ENCODE assay signal across 8 mouse cellular contexts in genomic region chr1:175491861-175492682, GRCm38 (mm10). TPM values are rescaled to one million over a fixed set of nuclear protein-coding genes. Genes with fewer than 3 reads are reported as not detected.
A peak's percentile ranks its signal among the peaks of the same experiment; 100 is the strongest.
DNase-seq lines count a peak whose midpoint lies in the region; ATAC-seq lines count a peak whose summit lies in the region.

TSS of gene Rgs7 (minus strand) at chr1:175492500.

- peaks cover 4% of the 10 kb centered on the region; the same call in 1 of the 2 replicates for H3K27me3 ChIP-seq in hindbrain, embryonic 11.5 days (ENCODE audit: control insufficient read depth, insufficient read depth, low read length)
- H3K27me3 ChIP-seq in lung, embryonic 16.5 days (ENCODE audit: control insufficient read depth, insufficient read depth, low read depth, low read length) = peaks cover 24% of the 10 kb centered on the region

- peak within 1 kb of the TSS; percentile 71 for H3K4me3 ChIP-seq in hindbrain, embryonic 11.5 days (ENCODE audit: low read depth, low read length)
- H3K4me3 ChIP-seq in lung, embryonic 16.5 days (ENCODE audit: low read length) = peak within 1 kb of the TSS; percentile 59

- no peaks in the 10 kb centered on the region for H3K9me3 ChIP-seq in hindbrain, embryonic 11.5 days (ENCODE audit: control insufficient read depth, low read length)
- H3K9me3 ChIP-seq in lung, embryonic 16.5 days (ENCODE audit: control insufficient read depth, low read length) = no peaks in the 10 kb centered on the region

- ATAC-seq in hindbrain, embryonic 11.5 days (ENCODE audit: low FRiP score) = peak; percentile 95
- peak; percentile 91 for ATAC-seq in lung, embryonic 16.5 days (ENCODE audit: low read depth)

- H3K4me1 ChIP-seq in hindbrain, embryonic 11.5 days (replicated peaks; ENCODE audit: control insufficient read depth, insufficient read depth, low read length) = no peaks in the 10 kb centered on the region
- no peaks in the 10 kb centered on the region; the same call in 1 of the 2 replicates for H3K4me1 ChIP-seq in lung, embryonic 16.5 days (replicated peaks; ENCODE audit: control insufficient read depth, insufficient read depth, low read length)

- peak within 1 kb of the TSS; percentile 79 for H3K9ac ChIP-seq in hindbrain, embryonic 11.5 days (ENCODE audit: low read depth, low read length)
- H3K9ac ChIP-seq in lung, embryonic 16.5 days (ENCODE audit: low read length) = peak within 1 kb of the TSS; percentile 32

- H3K4me2 ChIP-seq in hindbrain, embryonic 11.5 days (replicated peaks; ENCODE audit: low read depth, low read length) = peak within 1 kb of the TSS; percentile 91
- peak within 1 kb of the TSS; percentile 99 for H3K4me2 ChIP-seq in lung, embryonic 16.5 days (ENCODE audit: low read depth, low read length)

- H3K36me3 ChIP-seq in hindbrain, embryonic 11.5 days (ENCODE audit: control insufficient read depth, insufficient read depth, low read length) = no peaks in the 10 kb centered on the region
- H3K36me3 ChIP-seq in lung, embryonic 16.5 days (ENCODE audit: control insufficient read depth, insufficient read depth, low read length) = no peaks in the 10 kb centered on the region

- peak within 1 kb of the TSS; percentile 76 for H3K27ac ChIP-seq in hindbrain, embryonic 11.5 days (ENCODE audit: low read depth, low read length)
- no peak within 1 kb of the TSS for H3K27ac ChIP-seq in lung, embryonic 16.5 days (ENCODE audit: low read length)

- WGBS in hindbrain, embryonic 11.5 days = under 1% methylated on average over 57 of the region's 82 CpGs
- 1% methylated on average over 69 of the region's 82 CpGs for WGBS in lung, embryonic 16.5 days

- peak; percentile 90 for DNase-seq in MN1 (ENCODE audit: low spot score)
- peak; percentile 84 for DNase-seq in cerebellum, adult 9-10 months
- peak; percentile 34 to 82 for DNase-seq in frontal cortex, adult 2 months (ENCODE audit: extremely low spot score in 1 of 2, low spot score in 1 of 2)
- DNase-seq in hindbrain, embryonic 11.5 days (ENCODE audit: low spot score) = peak; percentile 83
- DNase-seq in layer of hippocampus, postnatal 14 days (ENCODE audit: low spot score in 2 of 2) = peak; percentile 72 to 75
- peak; percentile 61 for DNase-seq in ovary, postnatal 36 days (ENCODE audit: low spot score)
- DNase-seq in thymus, postnatal 4 days = peak; percentile 44

RNA-seq across cellular contexts. Expression of gene Rgs7, which starts in this region (rescaled TPM):
- polyA plus RNA-seq in frontal cortex, adult 2 months (2012; rRNA removed) = 67.3 and 71.4 TPM in 2 replicates
- 7.5 and 9.4 TPM in 2 replicates for polyA plus RNA-seq in hindbrain, embryonic 11.5 days (2014; fragmentation: Nextera tagmentation; extraction: Ambion mirVana)
- total RNA-seq in layer of hippocampus, postnatal 14 days (2021) = 10 to 100 TPM; 81.5 to 82.5 TPM
- 0.39 and 0.41 TPM in 2 replicates for polyA plus RNA-seq in lung, embryonic 16.5 days (2015; fragmentation: Nextera tagmentation; extraction: Ambion mirVana)

Comparison
In these comparisons a context has a peak if more than half of its experiments do, and no peak if none do; other contexts are left out.
1. Peak in ATAC-seq, H3K4me3 ChIP-seq, H3K9ac ChIP-seq and H3K4me2 ChIP-seq in lung, embryonic 16.5 days; RNA of the gene not detected or under 1 TPM.